Mouse (Mus musculus) megakaryocyte, embryonic 14.5 days (primary cell): ENCODE data around the gene Efna1. TPM values are rescaled to one million over a fixed set of nuclear protein-coding genes. Genes with fewer than 3 reads are reported as not detected.

Experiments used
- H3K27me3 ChIP-seq: replicated peaks from 2 replicates; pipeline ENCODE3; 2012; ENCODE audit warnings: inconsistent platforms
- H3K36me3 ChIP-seq: replicated peaks from 2 replicates; pipeline ENCODE3; 2012; ENCODE audit warnings: low read length, inconsistent platforms, mixed read lengths
- H3K4me1 ChIP-seq: 2 replicates; pipeline ENCODE4 v1.6.1; 2012; ENCODE audit warnings: inconsistent platforms
- H3K4me3 ChIP-seq: replicated peaks from 2 replicates; pipeline ENCODE3; 2012; ENCODE audit warnings: moderate library complexity, mild to moderate bottlenecking, inconsistent platforms
- H3K9me3 ChIP-seq: 2 replicates; pipeline ENCODE4 v1.6.1; 2012; ENCODE audit warnings: inconsistent platforms
- FLI1 ChIP-seq: IDR thresholded peaks from 2 replicates; pipeline ENCODE4 v1.6.1; 2012; ENCODE audit warnings: low read length, inconsistent platforms, mixed read lengths
- GATA1 ChIP-seq: IDR thresholded peaks from 3 replicates; pipeline ENCODE4 v1.6.1; 2012; ENCODE audit warnings: mixed read lengths, low read length, inconsistent platforms, borderline replicate concordance
- polyA plus RNA-seq: library from polyadenylated mRNA; stranded (reverse); fragments of >175 nt; gene quantifications from 2 replicates; pipeline ENCODE4 v1.2.3, GENCODE M21; 2012; ENCODE audit warnings: low replicate concordance; ENCODE audit not compliant: insufficient read depth

Gene Efna1
- polyA plus RNA-seq, 1 experiment: 0.16 TPM

GRCm38 (mm10) chr3:89262417-89262816 lies 18.5 kb downstream of the Efna1 start:
- H3K9me3 ChIP-seq: no peaks in the 10 kb centered on the region
- H3K4me1 ChIP-seq: peaks cover 49% of the 10 kb centered on the region
- H3K36me3 ChIP-seq: no peaks in the 10 kb centered on the region
- no peak for TF ChIP-seq GATA1
- TF ChIP-seq FLI1: no peak
- peak overlapping the region; percentile 8 for H3K4me3 ChIP-seq
- H3K27me3 ChIP-seq: peaks cover 18% of the 10 kb centered on the region

- Histone ChIP-seq H3K9me3 (no peaks in the 10 kb centered on the region), H3K4me3 (no peak overlapping the region), H3K27me3 (peaks cover 18% of the 10 kb centered on the region), H3K4me1 (peaks cover 45% of the 10 kb centered on the region), H3K36me3 (no peaks in the 10 kb centered on the region)
- no peak for TF ChIP-seq GATA1
- TF ChIP-seq FLI1: no peak
Observed at GRCm38 (mm10) chr3:89260211-89260610, 20.7 kb downstream of the Efna1 start.

- Histone ChIP-seq H3K27me3 (peaks cover 18% of the 10 kb centered on the region), H3K36me3 (no peaks in the 10 kb centered on the region), H3K9me3 (0 out of 2 replicates have a peak, but pooled peaks cover 1% of the 10 kb centered on the region), H3K4me3 (no peak within 1 kb of the TSS), H3K4me1 (peaks cover 45% of the 10 kb centered on the region)
- TF ChIP-seq GATA1 (no peak), FLI1 (no peak)
Observed at GRCm38 (mm10) chr3:89259076-89259475, 21.9 kb downstream of the Efna1 start, which contains the start of gene Dpm3. Dpm3 (plus strand) TSS chr3:89259358.

GRCm38 (mm10) chr3:89256177-89256576 lies 24.8 kb downstream of the Efna1 start:
- Histone ChIP-seq H3K27me3 (peaks cover 37% of the 10 kb centered on the region), H3K9me3 (peaks cover 7% of the 10 kb centered on the region), H3K36me3 (no peaks in the 10 kb centered on the region), H3K4me1 (peaks cover 43% of the 10 kb centered on the region), H3K4me3 (no peak overlapping the region)
- TF ChIP-seq FLI1 (no peak), GATA1 (no peak)

GRCm38 (mm10) chr3:89254994-89255393 lies 25.9 kb downstream of the Efna1 start:
- H3K4me3 ChIP-seq: no peak overlapping the region
- TF ChIP-seq FLI1: no peak
- TF ChIP-seq GATA1: no peak
- peaks cover 37% of the 10 kb centered on the region for H3K27me3 ChIP-seq
- H3K4me1 ChIP-seq: peaks cover 55% of the 10 kb centered on the region
- peaks cover 7% of the 10 kb centered on the region for H3K9me3 ChIP-seq
- H3K36me3 ChIP-seq: no peaks in the 10 kb centered on the region

GRCm38 (mm10) chr3:89251365-89251895 lies 29.5 kb downstream of the Efna1 start:
- Histone ChIP-seq H3K36me3 (peaks cover 19% of the 10 kb centered on the region), H3K9me3 (peaks cover 7% of the 10 kb centered on the region), H3K4me3 (peak overlapping the region; percentile 85), H3K4me1 (peaks cover 60% of the 10 kb centered on the region), H3K27me3 (peaks cover 19% of the 10 kb centered on the region)
- TF ChIP-seq GATA1 (no peak), FLI1 (no peak)

- H3K9me3 ChIP-seq: peaks cover 7% of the 10 kb centered on the region
- peaks cover 19% of the 10 kb centered on the region for H3K27me3 ChIP-seq
- no peak for TF ChIP-seq FLI1
- TF ChIP-seq GATA1: no peak
- H3K4me3 ChIP-seq: peak overlapping the region; percentile 85
- H3K4me1 ChIP-seq: peaks cover 61% of the 10 kb centered on the region
- H3K36me3 ChIP-seq: peaks cover 19% of the 10 kb centered on the region
Observed at GRCm38 (mm10) chr3:89250435-89251040, 30.4 kb downstream of the Efna1 start.

GRCm38 (mm10) chr3:89247466-89247865 lies 33.5 kb downstream of the Efna1 start:
- H3K4me3 ChIP-seq: peak overlapping the region; percentile 95
- TF ChIP-seq GATA1 (no peak), FLI1 (no peak)
- peaks cover 11% of the 10 kb centered on the region for H3K27me3 ChIP-seq
- peaks cover 19% of the 10 kb centered on the region for H3K36me3 ChIP-seq
- no peaks in the 10 kb centered on the region for H3K9me3 ChIP-seq
- H3K4me1 ChIP-seq: peaks cover 88% of the 10 kb centered on the region

GRCm38 (mm10) chr3:89246261-89247100 lies 34.5 kb downstream of the Efna1 start, which contains the start of gene Trim46:
Trim46 (minus strand) TSS chr3:89246309.
- TF ChIP-seq FLI1 (no peak), GATA1 (no peak)
- peaks cover 88% of the 10 kb centered on the region for H3K4me1 ChIP-seq
- no peaks in the 10 kb centered on the region for H3K9me3 ChIP-seq
- peak within 1 kb of the TSS; percentile 95 for H3K4me3 ChIP-seq
- H3K27me3 ChIP-seq: peaks cover under 1% of the 10 kb centered on the region
- H3K36me3 ChIP-seq: peaks cover 26% of the 10 kb centered on the region

GRCm38 (mm10) chr3:89245688-89246171 lies 35.2 kb downstream of the Efna1 start, which contains the start of gene Krtcap2:
Krtcap2 (plus strand) TSS chr3:89245966.
- TF ChIP-seq GATA1: no peak
- TF ChIP-seq FLI1: no peak
- Histone ChIP-seq H3K4me1 (peaks cover 80% of the 10 kb centered on the region), H3K9me3 (no peaks in the 10 kb centered on the region), H3K27me3 (no peaks in the 10 kb centered on the region), H3K36me3 (peaks cover 26% of the 10 kb centered on the region), H3K4me3 (peak within 1 kb of the TSS; percentile 95)
